Mouse (Mus musculus): Measurements from ENCODE around the gene Ush1g.

- TF ChIP-seq CTCF (IDR thresholded peaks at IDR 0.05; ENCODE audit: low read depth, low read length) (no peak), POLR2A (IDR thresholded peaks at IDR 0.05; ENCODE audit: borderline replicate concordance, low read depth, low read length) (no peak)
Measured at GRCm38 (mm10) chr11:115278176-115278575, 43.7 kb downstream of the Ush1g start.

Data from bone marrow macrophage, adult 2 months (primary cell).